Mouse (Mus musculus): ENCODE results near the gene Pfkm.

Gene Pfkm

DNA sequence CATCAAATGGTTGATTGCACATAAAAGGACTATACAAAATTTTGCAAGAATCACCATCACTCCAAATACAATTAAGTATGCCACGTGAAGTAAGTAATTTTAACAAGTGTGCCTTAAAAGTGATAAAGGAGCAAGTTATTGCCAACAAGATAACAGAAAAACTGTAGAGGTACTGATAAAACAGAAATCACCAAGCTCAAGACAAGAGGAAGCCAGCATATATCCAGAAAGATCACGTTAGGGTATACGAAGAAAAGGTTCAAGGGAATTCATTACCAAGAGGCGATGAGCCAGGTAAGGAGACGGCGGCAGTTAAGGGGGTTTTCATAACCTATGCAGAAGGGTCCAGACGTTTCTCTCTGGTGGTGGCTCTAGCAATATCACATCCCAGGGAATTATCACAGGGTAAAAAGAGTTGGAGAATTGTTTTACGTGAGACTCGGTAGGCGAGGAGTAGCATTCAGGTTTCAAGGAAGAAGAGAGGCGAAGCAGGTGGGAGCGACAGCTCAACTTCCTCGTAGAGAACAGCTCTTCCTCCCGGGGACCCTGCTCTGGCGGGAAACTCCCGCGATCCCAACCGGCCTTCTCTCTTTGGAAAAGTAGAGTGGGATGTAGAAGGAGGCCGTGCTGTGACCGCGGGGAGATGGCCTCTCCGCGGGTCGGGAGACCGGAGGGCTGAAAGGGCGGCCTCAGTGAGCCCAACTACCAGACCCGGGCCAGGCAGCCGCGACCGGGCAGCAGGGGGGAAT is at the start of gene Pfkm:
Gene Pfkm (plus strand): TSS at position 218 of the 749 bp plus-strand sequence.
- in situ Hi-C loops (cut with MboI, MseI) = loop anchor here (5.0 kb wide), 1 partner anchor 60 kb away; no protein-coding TSS in a partner anchor

DNA sequence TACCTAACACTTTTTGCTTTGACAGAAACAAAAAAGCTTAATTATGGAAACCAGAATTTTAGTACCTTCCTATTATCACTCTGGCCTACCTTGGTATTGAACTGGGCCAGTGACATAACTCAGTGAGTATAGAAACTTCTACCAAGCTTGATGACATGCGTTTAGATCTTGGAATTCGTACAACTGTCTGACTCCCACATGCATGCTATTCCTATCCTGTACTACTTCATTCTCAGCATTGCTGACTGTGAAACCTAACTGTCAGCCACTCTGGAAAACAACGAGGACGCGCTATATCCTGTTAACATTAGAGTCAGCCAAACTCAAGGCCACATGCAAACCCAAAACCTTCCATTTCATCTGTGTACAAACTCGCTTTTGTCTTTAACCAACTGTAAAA is 48.4 kb upstream of the Pfkm start:
- in situ Hi-C loops (cut with MboI, MseI) = no loop called here

DNA sequence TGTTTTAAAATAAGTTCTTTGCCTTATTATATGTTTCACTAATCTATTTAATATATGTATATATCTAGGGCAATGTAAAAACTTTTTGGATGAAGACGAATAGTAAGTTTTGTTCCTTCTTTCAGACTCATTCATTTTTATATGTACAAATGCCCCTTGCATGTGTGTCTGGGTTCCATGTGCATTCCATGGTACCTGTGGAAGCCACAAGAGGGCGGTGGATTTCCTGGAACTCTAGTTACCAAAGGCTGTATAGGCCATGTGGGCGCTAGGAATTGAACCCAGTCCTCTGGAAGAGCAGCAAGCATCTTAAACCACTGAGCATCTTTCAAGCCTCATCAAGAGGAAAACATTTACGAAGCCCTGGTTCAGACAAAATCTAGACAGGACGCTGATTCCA is 48.0 kb upstream of the Pfkm start:
- in situ Hi-C loops (cut with MboI, MseI) = no loop called here

DNA sequence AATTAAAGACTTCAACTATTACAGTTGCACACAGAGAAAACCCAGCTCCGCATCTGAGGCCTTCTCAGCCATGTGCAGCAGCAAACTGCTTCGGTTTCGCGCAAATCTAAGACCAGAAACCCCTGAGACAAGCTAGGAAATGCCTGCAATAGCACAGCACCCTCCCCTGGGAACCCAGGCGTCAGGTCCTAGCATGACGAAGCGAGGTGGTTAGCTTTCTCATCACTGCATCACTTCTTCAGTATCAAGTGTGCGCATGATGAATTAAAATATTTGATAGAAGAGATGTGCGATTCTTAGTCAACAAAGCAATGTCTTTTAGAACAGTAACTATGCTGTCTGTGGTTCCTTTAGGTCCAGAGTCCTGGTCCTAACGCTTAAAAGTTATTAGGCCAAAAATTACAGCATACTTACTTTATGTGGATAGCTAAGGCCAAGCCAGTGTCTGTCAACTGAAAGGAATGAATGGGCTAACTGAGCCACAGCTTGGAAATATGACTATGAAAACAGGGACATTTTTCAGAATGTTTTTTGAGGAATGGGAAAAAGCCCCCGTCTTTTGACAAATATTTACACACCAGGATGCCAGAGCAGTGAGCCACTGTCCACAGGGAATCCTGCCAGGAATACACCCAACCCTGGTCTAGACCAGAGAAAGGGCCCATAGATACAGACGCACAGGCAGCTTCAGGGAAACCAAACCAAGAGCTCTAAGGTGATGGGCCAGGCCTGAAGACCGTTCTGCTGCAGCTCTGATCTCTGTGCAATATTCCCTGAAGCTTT is 43.3 kb upstream of the Pfkm start:
- in situ Hi-C loops (cut with MboI, MseI) = no loop called here

DNA sequence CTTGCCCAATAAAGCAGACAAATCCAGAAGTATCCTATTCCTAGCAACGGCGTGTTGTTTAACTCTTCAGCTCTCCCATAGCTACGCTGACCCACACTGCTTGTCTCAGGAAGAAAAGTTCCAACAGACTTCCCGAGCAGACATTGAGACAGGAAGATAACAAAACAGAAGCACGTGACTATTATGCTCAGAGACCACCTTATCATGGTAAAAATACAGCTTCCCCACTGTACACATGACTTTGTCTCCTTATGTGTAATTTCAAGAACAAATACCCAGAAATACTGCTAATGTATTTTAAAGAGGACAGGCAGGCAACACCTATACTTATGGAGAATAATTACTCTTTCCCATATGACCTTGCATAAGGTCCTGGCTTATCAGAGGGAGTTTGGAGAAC is 40.7 kb upstream of the Pfkm start:
- in situ Hi-C loops (cut with MboI, MseI) = no loop called here

DNA sequence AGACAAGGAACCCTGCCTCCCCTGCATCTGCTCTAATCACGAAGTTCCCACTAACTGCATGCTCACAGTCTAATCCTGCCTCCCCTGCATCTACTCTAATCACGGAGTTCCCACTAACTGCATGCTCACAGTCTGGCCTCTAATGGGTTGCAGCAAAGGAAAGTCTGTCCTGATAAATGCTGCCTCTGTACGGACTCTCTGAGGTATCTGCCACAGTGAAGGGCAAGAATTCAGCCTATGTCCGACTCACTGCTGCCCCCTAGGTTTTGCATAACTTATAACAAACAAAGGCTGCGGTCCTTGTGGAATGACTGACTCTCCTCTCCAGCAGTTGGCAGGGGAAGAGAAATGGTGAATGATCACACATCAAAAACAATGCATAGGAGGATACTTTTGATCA is 37.1 kb upstream of the Pfkm start:
- in situ Hi-C loops (cut with MboI, MseI) = loop anchor here (5.0 kb wide), 1 partner anchor 42 kb away; no protein-coding TSS in a partner anchor

DNA sequence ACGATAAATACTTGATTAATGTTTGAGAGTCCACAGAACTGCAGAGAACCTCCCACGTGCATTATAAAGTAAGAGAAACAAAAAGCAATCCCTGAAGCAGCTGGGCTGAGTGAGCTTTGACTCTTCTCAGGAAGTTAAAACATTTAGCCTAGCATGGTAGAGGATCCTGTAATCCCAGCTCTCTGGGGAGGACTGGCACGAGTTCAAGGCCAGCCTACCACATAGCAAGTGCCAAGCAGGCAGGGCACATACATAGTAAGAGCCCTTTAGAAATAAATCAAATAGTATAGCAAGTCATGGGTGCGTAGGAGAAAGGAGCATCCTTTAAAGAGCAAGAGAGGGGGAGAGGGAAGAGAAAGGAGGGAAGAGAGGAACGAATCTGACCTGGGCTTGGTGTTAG is 26.5 kb upstream of the Pfkm start:
- in situ Hi-C loops (cut with MboI, MseI) = no loop called here

DNA sequence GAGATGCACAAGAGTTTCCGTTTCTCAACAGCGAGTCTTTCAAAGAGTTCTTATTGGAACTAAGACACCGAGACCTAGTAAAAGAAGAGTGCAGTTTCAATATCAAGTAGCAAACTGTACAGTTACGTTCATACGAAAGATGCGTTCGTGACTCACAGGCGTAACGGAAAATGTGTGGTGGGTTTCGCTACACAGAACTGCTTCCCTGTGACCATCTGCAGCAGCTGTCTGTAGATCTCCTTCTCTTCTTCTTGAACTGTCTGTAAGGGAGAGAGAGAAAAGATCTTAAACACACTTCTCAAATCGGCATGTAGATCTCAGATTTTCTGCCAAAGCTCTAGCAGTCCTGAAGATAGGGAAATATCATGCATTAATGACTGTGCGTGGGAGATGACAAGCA is 25.8 kb upstream of the Pfkm start:
- in situ Hi-C loops (cut with MboI, MseI) = no loop called here

DNA sequence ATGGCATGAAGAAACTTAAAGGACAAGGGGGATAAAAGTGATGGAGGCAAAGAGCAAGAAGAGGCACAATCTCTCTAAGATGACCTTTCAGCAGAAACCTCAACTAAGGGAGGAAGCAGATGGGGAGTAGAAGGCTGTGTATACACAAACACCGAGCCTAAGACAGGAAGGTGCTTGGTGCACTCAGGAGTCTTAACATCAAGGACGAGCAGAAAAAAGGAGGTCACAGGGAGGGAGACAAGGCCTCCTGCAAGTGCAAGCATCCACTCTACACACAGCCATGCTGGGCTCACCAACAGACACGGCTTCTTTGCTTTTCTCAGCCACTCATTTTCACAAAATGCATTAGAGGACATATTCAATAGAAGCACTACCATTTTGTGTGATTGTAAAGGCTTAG is 24.9 kb upstream of the Pfkm start:
- in situ Hi-C loops (cut with MboI, MseI) = no loop called here

DNA sequence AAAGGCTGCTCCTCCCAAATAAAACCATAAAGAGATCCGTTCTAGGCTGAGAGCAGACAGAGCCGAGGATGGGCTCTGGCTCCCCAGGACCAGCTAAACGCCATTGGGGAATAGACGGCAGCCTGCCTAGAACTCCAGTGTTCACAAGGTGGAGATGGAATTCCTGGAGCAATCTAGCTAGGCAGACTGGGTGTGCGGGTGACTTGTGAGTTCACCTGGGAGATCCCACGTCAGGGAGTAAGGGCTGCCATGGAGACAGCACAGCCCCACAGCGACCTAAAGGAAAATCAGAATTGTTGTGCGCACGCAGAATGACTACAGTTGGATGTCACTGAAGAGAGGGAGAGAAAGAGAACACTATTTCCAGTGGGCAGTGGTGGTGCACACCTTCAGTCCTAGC is 23.9 kb upstream of the Pfkm start:
- in situ Hi-C loops (cut with MboI, MseI) = no loop called here

DNA sequence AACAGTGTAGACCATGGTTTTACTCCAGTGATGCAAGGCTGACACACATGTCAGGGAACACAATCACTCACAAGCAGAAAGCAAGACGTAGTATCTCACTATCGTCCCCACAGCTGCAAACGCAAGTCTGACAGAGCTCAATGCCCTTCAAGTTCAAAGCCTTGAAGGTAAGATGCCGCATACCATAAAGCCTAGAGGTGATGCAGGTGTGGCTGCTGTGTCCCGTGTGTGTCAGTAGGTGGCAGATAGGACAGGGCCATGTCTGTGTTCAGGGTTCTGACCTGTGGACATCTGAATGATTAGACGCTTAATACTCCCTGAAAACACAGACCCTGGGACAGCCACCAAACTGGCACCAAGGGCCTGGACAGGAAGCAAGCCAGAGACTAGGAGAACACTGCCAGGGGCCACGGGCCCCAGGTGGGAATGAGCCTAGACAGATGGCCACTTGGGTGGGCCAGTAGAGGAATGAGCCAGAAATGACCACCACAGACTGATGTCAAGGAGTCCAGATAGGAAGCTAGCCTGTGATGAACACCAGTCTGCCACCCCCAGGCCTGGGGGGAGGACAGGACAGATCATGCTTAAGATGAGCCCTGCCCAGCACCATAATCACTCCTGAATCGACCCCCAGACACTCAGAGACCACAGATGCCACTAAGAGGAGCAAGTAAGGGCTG is 22.7 kb upstream of the Pfkm start:
- in situ Hi-C loops (cut with MboI, MseI) = no loop called here

DNA sequence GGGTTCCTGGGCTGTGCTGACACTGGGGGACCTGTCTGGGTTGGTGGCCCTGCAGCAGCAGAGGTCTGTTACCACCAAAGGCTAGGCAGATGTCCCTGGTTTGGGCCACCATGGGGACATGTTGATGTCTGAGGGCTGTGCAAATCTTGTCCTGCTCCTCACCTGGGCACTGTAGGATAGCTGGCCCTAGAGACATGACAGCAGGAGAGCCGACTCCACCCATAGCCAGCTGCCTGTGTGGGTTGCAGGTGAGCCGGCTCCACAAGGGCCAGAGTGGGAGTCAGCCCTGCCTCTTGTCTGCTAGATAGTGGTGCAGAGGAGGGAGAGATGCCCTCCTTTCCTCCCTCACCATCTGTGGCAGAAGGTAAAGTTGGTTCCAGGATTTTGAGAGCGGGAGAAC is 22.0 kb upstream of the Pfkm start:
- in situ Hi-C loops (cut with MboI, MseI) = no loop called here

DNA sequence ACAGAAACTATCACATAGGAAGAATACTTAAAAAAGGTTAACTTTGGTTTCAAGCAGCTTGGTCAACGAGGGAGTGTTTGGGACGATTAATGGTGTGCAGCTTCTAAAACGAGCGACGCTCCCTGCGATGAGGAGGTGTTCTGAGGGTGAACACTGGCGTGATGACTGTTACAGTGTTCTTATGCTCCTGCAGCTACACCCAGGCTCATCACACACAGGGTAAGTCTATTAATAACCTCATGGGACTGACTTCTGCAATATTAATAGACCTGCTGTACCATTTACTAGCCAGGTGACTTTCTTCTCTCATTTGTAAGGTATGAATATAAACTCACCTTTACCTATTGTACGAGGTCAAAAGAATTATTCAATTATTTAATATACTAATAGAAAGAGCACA is 17.9 kb upstream of the Pfkm start:
- in situ Hi-C loops (cut with MboI, MseI) = no loop called here

DNA sequence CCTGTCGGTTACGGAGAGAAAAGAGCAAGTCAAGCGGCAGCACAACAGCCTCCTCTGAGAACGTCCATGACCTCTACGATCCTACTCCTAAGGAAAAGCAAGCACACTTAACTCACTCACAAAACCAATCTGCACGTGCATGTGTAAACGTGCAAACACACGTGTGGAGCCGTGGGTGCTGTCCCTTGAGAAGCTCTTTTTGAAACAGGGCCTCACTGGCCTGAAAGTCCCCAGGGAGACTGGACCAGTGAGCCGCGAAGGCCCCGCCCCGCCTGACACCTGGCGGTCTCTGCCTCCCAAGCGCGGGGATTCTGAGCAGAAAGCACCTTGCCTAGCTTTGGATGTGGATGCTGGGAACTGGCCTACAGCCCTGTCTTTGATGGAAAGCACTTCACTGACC is 17.4 kb upstream of the Pfkm start:
- in situ Hi-C loops (cut with MboI, MseI) = no loop called here

DNA sequence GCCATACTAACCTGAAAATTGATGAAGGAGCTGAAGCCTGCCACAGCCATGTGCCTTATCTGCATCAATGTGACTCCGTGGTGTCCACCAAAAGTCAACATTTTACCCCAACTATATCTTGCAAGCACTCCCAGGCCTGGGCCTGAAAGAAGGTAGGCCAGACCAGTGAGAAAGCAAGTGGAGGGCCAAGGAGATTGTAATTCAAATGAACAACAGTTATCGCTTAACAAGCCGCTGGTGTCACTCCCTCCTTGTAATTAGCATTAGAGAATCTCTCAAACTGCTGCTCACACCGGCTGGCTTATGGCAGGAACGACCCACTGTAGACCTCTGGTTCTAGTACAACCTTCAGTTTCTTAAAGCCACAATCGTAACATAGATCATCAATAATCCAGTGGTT is 15.5 kb upstream of the Pfkm start:
- in situ Hi-C loops (cut with MboI, MseI) = no loop called here

DNA sequence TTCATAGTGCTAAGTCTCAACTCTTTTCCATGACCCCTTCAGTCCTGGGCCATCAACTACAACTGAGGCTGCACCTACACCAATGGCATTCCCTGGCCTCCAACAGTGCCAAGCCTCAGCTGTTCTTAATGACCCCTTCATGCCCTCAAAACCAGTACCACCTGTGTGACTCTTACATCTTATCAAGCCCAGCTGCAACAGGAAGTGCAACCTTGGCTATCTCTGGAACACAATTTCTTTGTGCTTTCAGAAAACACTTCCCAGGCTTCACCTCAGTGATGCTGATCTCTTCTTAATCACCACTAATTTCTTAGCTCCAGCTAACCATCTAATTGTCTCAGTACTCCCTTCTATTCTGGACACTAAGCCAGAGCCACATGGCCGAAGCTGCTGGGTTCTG is 3.5 kb upstream of the Pfkm start:
- in situ Hi-C loops (cut with MboI, MseI) = no loop called here

DNA sequence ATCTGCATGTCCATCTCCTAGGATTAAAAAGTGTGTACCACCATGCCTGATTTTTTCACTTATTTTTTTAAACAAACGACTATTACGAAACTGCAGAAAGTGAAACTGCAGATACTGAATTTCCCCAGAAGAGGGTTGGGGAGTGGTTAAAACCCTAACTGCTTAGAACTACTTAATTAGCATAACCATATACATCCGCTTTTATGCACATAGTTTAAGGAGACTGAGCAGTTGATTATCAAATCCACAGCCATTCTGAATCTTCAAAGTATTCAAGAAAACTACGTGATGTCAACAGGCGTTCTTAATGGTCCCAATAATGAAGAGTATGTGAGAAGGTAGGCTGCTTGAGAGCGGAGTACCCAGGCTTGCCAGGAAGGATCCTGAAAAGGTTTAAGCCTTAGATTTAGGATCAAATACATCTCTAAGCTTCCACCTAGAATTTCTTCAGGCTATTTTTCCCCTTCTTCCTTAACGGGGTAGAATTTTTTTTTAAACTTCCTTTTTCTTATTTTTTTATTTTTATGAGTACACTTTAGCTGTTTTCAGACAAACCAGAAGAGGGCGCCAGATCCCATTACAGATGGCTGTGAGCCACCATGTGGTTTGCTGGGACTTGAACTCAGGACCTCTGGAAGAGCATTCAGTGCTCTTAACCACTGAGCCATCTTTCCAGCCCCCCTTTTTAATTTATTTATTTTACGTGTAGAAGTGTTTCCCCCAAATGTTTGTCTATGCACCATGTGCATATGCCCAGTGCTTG is 2.8 kb upstream of the Pfkm start:
- in situ Hi-C loops (cut with MboI, MseI) = loop anchor here (5.0 kb wide), 1 partner anchor 63 kb away; no protein-coding TSS in a partner anchor

DNA sequence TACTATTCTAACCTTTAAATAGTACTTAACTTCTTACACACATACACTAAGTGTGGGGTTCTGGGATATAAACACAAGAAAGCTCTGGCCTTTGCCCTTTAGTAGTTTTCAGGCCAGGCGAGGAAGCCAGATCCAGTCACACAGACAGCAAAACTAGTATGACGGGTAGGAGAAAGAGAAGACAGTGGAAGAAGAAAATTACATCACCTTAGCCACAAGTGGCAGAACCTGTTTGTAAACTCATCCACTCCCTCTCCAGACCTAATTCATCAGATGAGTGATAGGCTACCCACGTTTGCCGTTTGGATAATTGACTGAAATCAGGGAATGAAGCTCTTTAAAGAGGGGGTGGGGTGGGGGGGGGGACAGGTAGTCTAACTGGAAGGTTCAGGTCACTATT is 548 bp upstream of the Pfkm start:
- in situ Hi-C loops (cut with MboI, MseI) = loop anchor here (5.0 kb wide), 1 partner anchor 60 kb away; no protein-coding TSS in a partner anchor

DNA sequence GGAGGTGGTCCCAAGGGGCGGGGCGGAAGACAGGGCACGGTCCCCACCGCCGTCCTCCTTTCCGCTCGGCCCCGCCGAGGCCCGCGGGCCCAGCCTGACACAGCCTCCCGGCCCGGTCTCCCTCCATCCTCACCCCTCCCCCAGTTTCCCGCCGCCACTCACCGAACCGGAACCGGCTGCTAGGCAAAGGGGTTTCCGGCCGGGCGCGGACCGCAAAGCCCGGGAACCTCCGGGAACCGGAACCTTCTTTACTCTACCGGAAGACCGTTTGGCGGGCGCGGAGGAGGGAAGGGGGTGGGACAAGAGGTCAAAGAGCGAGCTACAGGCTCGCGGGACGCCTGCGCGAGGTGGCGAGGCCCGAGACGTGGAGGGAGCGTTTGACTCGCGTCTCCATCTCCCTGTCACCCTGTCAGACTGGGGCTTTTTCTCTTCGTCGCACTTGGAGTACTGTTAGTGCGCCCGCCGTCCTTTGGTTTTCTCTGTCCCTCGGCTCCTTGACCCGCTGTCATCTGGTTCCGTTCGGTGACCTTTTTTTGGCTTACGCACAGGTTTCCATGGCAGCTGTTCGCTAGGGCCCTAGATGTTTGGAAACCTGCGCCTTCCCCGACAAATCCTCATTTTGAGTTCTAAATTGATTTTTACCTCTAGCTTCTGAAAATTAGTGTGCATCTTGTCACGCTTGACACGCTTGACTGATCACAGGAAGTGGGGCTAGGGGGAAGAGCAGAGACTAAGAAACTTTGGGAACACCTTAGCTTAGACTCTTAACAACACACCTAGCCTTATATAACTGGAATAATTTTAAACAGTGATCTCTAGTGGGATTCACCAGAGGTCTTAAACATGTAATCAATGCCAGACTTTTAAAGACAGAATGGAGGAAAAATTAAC is 977 bp downstream of the Pfkm start, which contains the start of gene Senp1:
Gene Senp1 (minus strand): TSS at position 624 of the 891 bp plus-strand sequence.
- in situ Hi-C loops (cut with MboI, MseI) = loop anchor here (5.0 kb wide), 1 partner anchor 59 kb away; no protein-coding TSS in a partner anchor

DNA sequence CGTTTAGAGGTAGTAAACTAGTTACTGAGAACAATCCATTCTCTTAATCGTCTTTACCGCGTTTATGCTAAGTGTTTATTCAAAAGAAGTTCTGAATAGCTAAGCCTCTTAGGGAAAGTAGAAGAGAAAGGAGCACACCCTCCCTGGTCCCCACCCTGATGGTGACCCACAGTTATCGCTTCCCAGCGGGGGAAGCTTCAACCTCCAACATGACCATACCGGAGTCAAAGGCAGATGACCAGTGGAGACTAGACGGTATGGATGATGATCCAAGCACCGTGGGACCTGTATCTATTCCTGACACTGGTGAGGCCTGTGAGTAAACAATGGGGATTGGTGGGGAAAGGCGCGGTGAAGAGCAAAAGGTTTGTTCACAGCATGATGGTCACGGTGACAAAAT is 2.5 kb downstream of the Pfkm start:
- in situ Hi-C loops (cut with MboI, MseI) = loop anchor here (5.0 kb wide), 2 partner anchors 38 to 57 kb away; no protein-coding TSS in a partner anchor

All from T-helper 2 cell (primary cell).